Mouse (Mus musculus) MEL (cell line): ENCODE measurements at regions not wholly inside any gene's neighbourhood (a gene's known extent, or its start where the extent isn't known, plus 50 kb on each side); places are given as distances from the start of the nearest gene placed in this dataset.

Source experiments
- DNase-seq: peaks from one replicate; pipeline ENCODE4 v3.0.0; 2011; ENCODE audit warnings: low read depth, low spot score
- H3K27ac ChIP-seq: 2 replicates; pipeline ENCODE4 v1.5.1; 2012; ENCODE audit warnings: low read depth, mild to moderate bottlenecking, control low read depth, low read length, moderate library complexity; ENCODE audit not compliant: control insufficient read depth
- H3K27me3 ChIP-seq, 2 experiments: fragments of 150-350 bp in 1 of 2; sonication (generic) in 1 of 2; 2 replicates each; pipeline ENCODE4 v1.6.1; 2012; ENCODE audit warnings: low read length in 2 of 2, mild to moderate bottlenecking in 2 of 2, improper control_type of control experiment in 1 of 2, moderate library complexity in 1 of 2; ENCODE audit not compliant: insufficient read depth in 2 of 2, control insufficient read depth in 1 of 2
- H3K36me3 ChIP-seq, 2 experiments: 2 replicates each; pipeline ENCODE4 v1.6.1; 2012 to 2014; ENCODE audit warnings: low read length in 2 of 2, improper control_type of control experiment in 1 of 2, inconsistent platforms in 1 of 2, mild to moderate bottlenecking in 1 of 2; ENCODE audit not compliant: insufficient read depth in 2 of 2, control insufficient read depth in 1 of 2
- H3K4me1 ChIP-seq, 2 experiments: fragments of 150-350 bp in 1 of 2; sonication (generic) in 1 of 2; 2 replicates each; pipeline ENCODE4 v1.6.1; 2012; ENCODE audit warnings: low read length in 2 of 2, improper control_type of control experiment in 1 of 2, mild to moderate bottlenecking in 1 of 2; ENCODE audit not compliant: insufficient read depth in 2 of 2, control insufficient read depth in 1 of 2
- H3K4me3 ChIP-seq, 2 experiments: fragments of 150-350 bp in 1 of 2; sonication (generic) in 1 of 2; 2 replicates each; pipeline ENCODE4 v1.5.1; 2012; ENCODE audit warnings: low read depth in 2 of 2, low read length in 2 of 2, mild to moderate bottlenecking in 2 of 2, moderate library complexity in 2 of 2, control low read depth in 1 of 2, improper control_type of control experiment in 1 of 2; ENCODE audit not compliant: control insufficient read depth in 1 of 2, insufficient read depth in 1 of 2
- H3K79me2 ChIP-seq: 2 replicates; pipeline ENCODE4 v1.6.1; 2012; ENCODE audit warnings: mild to moderate bottlenecking, low read length, moderate library complexity; ENCODE audit not compliant: control insufficient read depth, poor library complexity, insufficient read depth
- H3K9ac ChIP-seq: 2 replicates; pipeline ENCODE4 v1.6.1; 2012; ENCODE audit warnings: low read depth, mild to moderate bottlenecking, control low read depth, low read length, moderate library complexity; ENCODE audit not compliant: control insufficient read depth, poor library complexity, severe bottlenecking
- H3K9me3 ChIP-seq: fragments of 150-350 bp; sonication (generic); replicated peaks from 2 replicates; pipeline ENCODE4 v1.6.1; 2012; ENCODE audit warnings: mild to moderate bottlenecking, low read length, improper control_type of control experiment, moderate library complexity; ENCODE audit not compliant: insufficient read depth
- CTCF ChIP-seq, 3 experiments: IDR thresholded peaks in 2 of 3; conservative IDR thresholded peaks in 1 of 3; 2 replicates each; pipeline ENCODE4 v1.5.1; 2011 to 2012; ENCODE audit warnings: low read length in 3 of 3, low read depth in 2 of 3, mild to moderate bottlenecking in 2 of 3, improper control_type of control experiment in 1 of 3, inconsistent platforms in 1 of 3, mixed read lengths in 1 of 3, moderate library complexity in 1 of 3; ENCODE audit not compliant: control insufficient read depth in 1 of 3, insufficient read depth in 1 of 3, poor library complexity in 1 of 3, severe bottlenecking in 1 of 3
- ELF1 ChIP-seq: IDR thresholded peaks from 2 replicates; pipeline ENCODE4 v1.6.1; 2014; ENCODE audit warnings: low read depth, mild to moderate bottlenecking, inconsistent platforms, low read length, improper control_type of control experiment, moderate library complexity
- ETS1 ChIP-seq: IDR thresholded peaks from 2 replicates; pipeline ENCODE4 v1.6.1; 2012; ENCODE audit warnings: low read depth, mild to moderate bottlenecking, inconsistent platforms, low read length, improper control_type of control experiment, moderate library complexity
- HCFC1 ChIP-seq: IDR thresholded peaks from 2 replicates; pipeline ENCODE4 v1.6.1; 2012; ENCODE audit warnings: low read depth, mild to moderate bottlenecking, inconsistent platforms, low read length, improper control_type of control experiment, moderate library complexity
- MAX ChIP-seq: IDR thresholded peaks from 2 replicates; pipeline ENCODE4 v1.6.1; 2011; ENCODE audit warnings: low read length, improper control_type of control experiment
- MAZ ChIP-seq: IDR thresholded peaks from 2 replicates; pipeline ENCODE4 v1.6.1; 2012; ENCODE audit warnings: low read depth, mild to moderate bottlenecking, inconsistent platforms, low read length, improper control_type of control experiment
- NELFE ChIP-seq: IDR thresholded peaks from 2 replicates; pipeline ENCODE4 v1.6.1; 2011; ENCODE audit warnings: low read depth, low read length, improper control_type of control experiment
- NRF1 ChIP-seq: IDR thresholded peaks from 2 replicates; pipeline ENCODE4 v1.6.1; 2014; ENCODE audit warnings: low read depth, mild to moderate bottlenecking, inconsistent platforms, low read length, improper control_type of control experiment, moderate library complexity; ENCODE audit not compliant: poor library complexity, insufficient read depth, severe bottlenecking
- POLR2AphosphoS2 ChIP-seq: IDR thresholded peaks from 2 replicates; pipeline ENCODE4 v1.6.1; 2011; ENCODE audit warnings: low read length, improper control_type of control experiment
- RAD21 ChIP-seq: IDR thresholded peaks from 2 replicates; pipeline ENCODE4 v1.6.1; 2011; ENCODE audit warnings: mild to moderate bottlenecking, low read depth, low read length, improper control_type of control experiment
- RCOR1 ChIP-seq: IDR thresholded peaks from 2 replicates; pipeline ENCODE4 v1.6.1; 2012; ENCODE audit warnings: low read depth, mild to moderate bottlenecking, inconsistent platforms, low read length, improper control_type of control experiment
- TCF12 ChIP-seq: IDR thresholded peaks from 2 replicates; pipeline ENCODE4 v1.6.1; 2014; ENCODE audit warnings: low read depth, mild to moderate bottlenecking, inconsistent platforms, low read length, improper control_type of control experiment, moderate library complexity
- UBTF ChIP-seq: IDR thresholded peaks from 2 replicates; pipeline ENCODE4 v1.6.1; 2012; ENCODE audit warnings: low read depth, mild to moderate bottlenecking, inconsistent platforms, low read length, improper control_type of control experiment, moderate library complexity, borderline replicate concordance; ENCODE audit not compliant: insufficient read depth
- ZKSCAN1 ChIP-seq: IDR thresholded peaks from 2 replicates; pipeline ENCODE4 v1.6.1; 2012; ENCODE audit warnings: low read depth, mild to moderate bottlenecking, inconsistent platforms, low read length, improper control_type of control experiment, moderate library complexity

- H3K27ac ChIP-seq, result no peak overlapping the region
- H3K79me2 ChIP-seq, result no peaks in the 10 kb centered on the region
- no peaks in the 10 kb centered on the region for H3K9me3 ChIP-seq
- H3K4me1 ChIP-seq, result no peaks in the 10 kb centered on the region
- no peak overlapping the region for H3K4me3 ChIP-seq
- DNase-seq, result no peak
- no peaks in the 10 kb centered on the region for H3K36me3 ChIP-seq
- H3K9ac ChIP-seq, result no peak overlapping the region
- no peaks in the 10 kb centered on the region for H3K27me3 ChIP-seq
- no peak for TF ChIP-seq ETS1
- no peak for TF ChIP-seq CTCF (IDR thresholded peaks at IDR 0.05 in 2 of 3, conservative IDR thresholded peaks at IDR 0.05 in 1 of 3; ENCODE audit: control insufficient read depth in 1 of 3, insufficient read depth in 1 of 3, low read depth in 2 of 3, low read length in 3 of 3, poor library complexity in 1 of 3, severe bottlenecking in 1 of 3)
- no peak for TF ChIP-seq TCF12
- TF ChIP-seq RAD21, result no peak
- TF ChIP-seq MAZ, result no peak
- no peak for TF ChIP-seq POLR2AphosphoS2
- no peak for TF ChIP-seq UBTF
- TF ChIP-seq ELF1, result no peak
- TF ChIP-seq MAX, result no peak
- no peak for TF ChIP-seq NELFE
- no peak for TF ChIP-seq HCFC1
- no peak for TF ChIP-seq ZKSCAN1
- TF ChIP-seq RCOR1, result no peak
- TF ChIP-seq NRF1, result no peak
These were observed 59.0 kb upstream of the AI593442 start for GRCm38 (mm10) chr9:52738560-52739100.
